Mouse (Mus musculus): ENCODE data around the gene Wfdc9. TPM values are rescaled to one million over a fixed set of nuclear protein-coding genes. Genes with fewer than 3 reads are reported as not detected.
A peak's percentile ranks its signal among the peaks of the same experiment; 100 is the strongest.
"Not testable (repeated sequence)": the region's sequence is repeated elsewhere in the genome, so short reads cannot be mapped to it uniquely, and the experiment has no call there.

Wfdc9 gene
- total RNA-seq, 2 experiments from 2014 or later = not detected

DNA sequence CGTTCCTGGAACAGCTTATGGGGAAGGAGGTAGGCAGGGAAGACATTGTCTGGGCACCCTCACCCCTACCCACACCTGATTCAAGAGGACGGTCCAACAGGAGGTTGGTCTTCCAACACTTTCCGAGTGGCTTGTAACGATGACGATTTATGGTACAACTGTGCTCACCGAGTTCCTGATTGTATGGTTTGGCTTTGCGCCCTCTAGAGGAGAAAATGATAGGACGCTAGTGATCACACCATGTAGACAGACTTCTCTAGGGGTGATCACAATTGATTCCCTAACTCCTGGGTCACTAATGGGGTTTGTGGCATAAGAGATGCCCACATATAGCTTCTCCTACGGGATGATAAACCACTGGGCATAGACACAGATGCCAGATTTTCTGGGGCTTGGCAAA lies 21.1 kb downstream of the Wfdc9 start:
- intact Hi-C loops (cut with DNase I) = no loop called here
- DNase-seq = no peak

- DNase-seq = no peak
- intact Hi-C loops (cut with DNase I) = no loop called here
These were observed 34.6 kb downstream of the Wfdc9 start for GRCm38 (mm10) chr2:164621775-164622174.

DNA sequence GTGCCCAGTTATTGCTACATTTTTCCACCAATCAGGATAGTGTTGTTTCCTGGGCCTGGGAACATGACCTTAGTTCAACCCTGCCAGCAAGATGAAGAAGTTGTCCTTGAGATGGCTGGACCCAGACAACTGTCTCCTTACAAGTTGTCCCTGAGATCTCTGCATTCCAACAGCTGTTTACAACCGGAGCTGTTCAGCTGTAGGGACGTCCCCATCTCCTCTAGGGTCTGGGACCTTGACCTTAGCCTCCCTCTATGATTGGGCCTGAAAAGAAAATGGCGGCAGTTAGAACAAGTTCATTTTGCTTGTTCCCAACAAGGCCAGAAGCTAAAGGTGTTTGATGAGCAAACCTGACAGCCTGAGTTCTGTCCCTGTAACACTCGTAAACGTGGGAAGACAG lies 37.3 kb downstream of the Wfdc9 start:
- DNase-seq = no peak
- intact Hi-C loops (cut with DNase I) = no loop called here

- intact Hi-C loops (cut with DNase I) = no loop called here
- no peak for DNase-seq
These were observed 41.0 kb downstream of the Wfdc9 start for GRCm38 (mm10) chr2:164615386-164615785.

GRCm38 (mm10) chr2:164613471-164613870 lies 42.9 kb downstream of the Wfdc9 start, which contains the start of the genes Wfdc6b and Wfdc8:
Wfdc6b (plus strand) TSS chr2:164613522.
Wfdc8 (minus strand) TSS chr2:164613626.
- DNase-seq = peak; percentile 64
- intact Hi-C loops (cut with DNase I) = not testable (repeated sequence)

DNA sequence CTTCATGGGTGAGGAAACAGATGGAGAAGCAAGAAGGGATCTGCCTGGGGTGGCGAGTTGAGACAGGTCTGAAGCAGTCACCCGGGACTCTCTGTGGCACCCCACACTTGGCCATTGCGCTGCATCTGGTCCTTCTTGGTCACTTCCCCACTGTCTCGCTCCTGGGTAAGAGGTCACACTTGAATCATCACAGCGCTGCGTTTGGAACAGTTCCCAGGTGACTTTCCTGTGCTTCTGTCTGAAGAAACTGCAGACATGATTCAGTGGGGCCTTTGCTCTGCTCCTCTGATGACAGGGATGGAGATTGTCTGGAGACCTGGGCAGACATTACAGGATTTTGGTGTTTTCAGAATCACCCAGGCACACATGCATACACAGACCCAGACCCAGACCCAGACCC lies 47.6 kb downstream of the Wfdc9 start:
- intact Hi-C loops (cut with DNase I) = no loop called here
- DNase-seq = no peak

- intact Hi-C loops (cut with DNase I) = no loop called here
- DNase-seq = no peak
These were observed 52.0 kb downstream of the Wfdc9 start for GRCm38 (mm10) chr2:164604411-164604810.

- intact Hi-C loops (cut with DNase I) = no loop called here
- no peak for DNase-seq
These were observed 52.9 kb downstream of the Wfdc9 start for GRCm38 (mm10) chr2:164603482-164603881.

DNA sequence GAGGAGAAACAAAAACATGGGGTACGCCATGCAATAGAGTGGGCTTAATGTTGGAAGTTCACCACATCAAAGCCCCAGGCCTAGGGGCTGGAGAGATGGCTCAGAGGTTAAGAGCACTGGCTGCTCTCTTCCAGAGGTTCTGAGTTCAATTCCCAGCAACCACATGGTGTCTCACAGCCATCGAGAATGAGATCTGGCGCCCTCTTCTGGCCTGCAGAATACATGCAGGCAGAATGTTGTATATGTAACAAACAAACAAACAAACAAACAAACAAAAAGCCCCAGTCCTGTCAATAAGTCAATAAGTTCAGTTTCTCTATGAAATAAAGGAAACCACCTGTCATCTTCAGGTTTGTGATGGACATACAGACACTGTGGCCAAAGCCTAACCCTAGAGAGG lies 56.2 kb downstream of the Wfdc9 start:
- intact Hi-C loops (cut with DNase I) = no loop called here
- DNase-seq = no peak

Other genes starting within 250 kb of the Wfdc9 start
- gene Sdc4, start 212.7 kb downstream of the Wfdc9 start, total RNA-seq (2021) = 10 to 100 TPM; 20.0 to 27.0 TPM
- gene Sys1, start 199.6 kb downstream of the Wfdc9 start, total RNA-seq (2021) = 10 to 100 TPM; 21.2 to 21.9 TPM
- 1 to 10 TPM; 3.0 to 5.3 TPM for gene Gm20458, start 195.6 kb downstream of the Wfdc9 start, total RNA-seq (2021)
- gene Trp53tg5, start 182.9 kb downstream of the Wfdc9 start, total RNA-seq (2021) = not detected
- gene Dbndd2, start 170.5 kb downstream of the Wfdc9 start, total RNA-seq (2021) = 10 to 100 TPM; 17.9 to 19.0 TPM
- 10 to 100 TPM; 43.1 to 45.9 TPM for gene Pigt, start 159.1 kb downstream of the Wfdc9 start, total RNA-seq (2021)
- 10 to 100 TPM in 1 of 2 experiments, not detected in 1; 14.8 TPM for gene Wfdc2, start 94.2 kb downstream of the Wfdc9 start, total RNA-seq (2021)
- not detected for gene Spint3, start 83.1 kb downstream of the Wfdc9 start, total RNA-seq (2021)
- under 1 TPM; 0.29 to 0.48 TPM for gene Wfdc6a, start 71.1 kb downstream of the Wfdc9 start, total RNA-seq (2021)
- gene Eppin, start 63.0 kb downstream of the Wfdc9 start, total RNA-seq (2021) = not detected
- gene Wfdc6b, start 43.1 kb downstream of the Wfdc9 start, total RNA-seq (2021) = not detected
- gene Wfdc8, start 43.0 kb downstream of the Wfdc9 start, total RNA-seq (2021) = not detected
- gene Wfdc16, start 17.8 kb downstream of the Wfdc9 start, total RNA-seq (2021) = not detected
- not detected for gene Wfdc10, start 537 bp downstream of the Wfdc9 start, total RNA-seq (2021)
- not detected for gene Wfdc11, start 17.5 kb upstream of the Wfdc9 start, total RNA-seq (2021)
- not detected for gene Wfdc13, start 28.5 kb upstream of the Wfdc9 start, total RNA-seq (2021)
- not detected for gene Spint4, start 41.9 kb upstream of the Wfdc9 start, total RNA-seq (2021)
- gene Spint5, start 58.7 kb upstream of the Wfdc9 start, total RNA-seq (2021) = not detected
- gene Wfdc3, start 89.3 kb upstream of the Wfdc9 start, total RNA-seq (2021) = under 1 TPM; 0.22 to 0.33 TPM
- gene Dnttip1, start 89.4 kb upstream of the Wfdc9 start, total RNA-seq (2021) = 10 to 100 TPM; 29.4 to 30.2 TPM
- 10 to 100 TPM; 10.8 to 19.5 TPM for gene Ube2c, start 113.3 kb upstream of the Wfdc9 start, total RNA-seq (2021)
- gene Tnnc2, start 123.4 kb upstream of the Wfdc9 start, total RNA-seq (2021) = not detected
- 10 to 100 TPM; 20.8 to 23.0 TPM for gene Snx21, start 129.2 kb upstream of the Wfdc9 start, total RNA-seq (2021)
- gene Acot8, start 148.3 kb upstream of the Wfdc9 start, total RNA-seq (2021) = 10 to 100 TPM; 11.2 to 11.3 TPM
- gene Zswim3, start 148.5 kb upstream of the Wfdc9 start, total RNA-seq (2021) = 1 to 10 TPM; 2.4 to 2.6 TPM
- gene Zswim1, start 166.1 kb upstream of the Wfdc9 start, total RNA-seq (2021) = 1 to 10 TPM; 3.7 to 5.0 TPM
- gene Spata25, start 172.0 kb upstream of the Wfdc9 start, total RNA-seq (2021) = 1 to 10 TPM in 1 of 2 experiments, under 1 TPM in 1; 0.86 to 1.0 TPM
- gene Ctsa, start 176.3 kb upstream of the Wfdc9 start, total RNA-seq (2021) = 100 to 1,000 TPM in 1 of 2 experiments, 10 to 100 TPM in 1; 97.7 to 103 TPM
- 10 to 100 TPM; 34.6 to 34.7 TPM for gene Neurl2, start 176.9 kb upstream of the Wfdc9 start, total RNA-seq (2021)
- 10 to 100 TPM; 43.7 to 58.5 TPM for gene Pltp, start 201.1 kb upstream of the Wfdc9 start, total RNA-seq (2021)
- 10 to 100 TPM; 33.0 to 33.6 TPM for gene Pcif1, start 222.7 kb upstream of the Wfdc9 start, total RNA-seq (2021)